Mouse (Mus musculus): ENCODE measurements around the gene Clec16a.

DNA sequence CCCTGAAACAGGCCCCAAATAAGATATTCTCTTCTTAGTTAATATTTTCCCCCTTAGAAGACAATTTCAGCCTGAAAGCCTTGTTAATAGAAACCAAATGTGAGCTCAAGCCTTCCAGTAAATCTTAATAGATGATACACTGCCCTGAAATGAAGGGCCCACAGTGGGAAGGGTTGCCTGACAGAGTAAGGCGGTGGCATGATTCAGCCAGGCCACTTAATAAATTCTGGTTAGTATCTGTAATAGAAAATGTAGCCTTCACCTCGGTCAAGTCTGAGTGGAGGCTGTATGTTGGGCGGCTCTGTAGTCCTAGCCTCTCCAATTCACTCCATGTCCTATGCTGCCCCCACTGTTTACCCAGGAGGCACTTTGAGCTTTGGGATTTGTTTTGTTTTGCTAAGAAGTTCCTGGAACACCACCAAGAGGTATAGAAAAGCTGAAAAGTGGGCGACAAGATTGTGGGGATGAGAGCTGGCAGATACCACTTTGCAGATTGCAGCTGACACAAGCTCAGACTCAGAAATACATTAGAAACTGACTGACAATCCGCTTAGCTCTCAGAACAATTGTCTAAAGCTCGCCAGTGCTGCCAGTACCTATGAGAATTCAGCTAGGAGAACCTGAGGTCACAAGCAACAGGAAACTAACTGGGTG lies 75.9 kb downstream of the Clec16a start:
- no peak for TF ChIP-seq POLR2A (IDR thresholded peaks at IDR 0.05; ENCODE audit: low read depth, low read length)
- no peak for TF ChIP-seq CTCF (conservative IDR thresholded peaks at IDR 0.05; ENCODE audit: insufficient read depth, insufficient read length, low read depth, low read length)

Measured in kidney, adult 2 months (tissue).